Mouse (Mus musculus): ENCODE data around the gene Asb15.

Asb15 gene

DNA sequence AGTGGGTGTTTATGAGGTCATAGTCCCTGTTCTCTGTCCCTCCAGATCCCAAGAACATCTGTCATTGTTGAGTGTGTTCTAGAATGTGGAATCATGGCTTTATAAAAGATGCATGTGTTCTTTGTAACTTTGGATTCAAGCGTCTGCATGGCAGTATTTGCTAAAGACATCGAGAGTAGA lies at the start of gene Asb15:
TSS of gene Asb15 (plus strand) at position 81 of the 180 bp plus-strand sequence.
- in situ Hi-C loops (cut with MboI, MseI): no loop called here

DNA sequence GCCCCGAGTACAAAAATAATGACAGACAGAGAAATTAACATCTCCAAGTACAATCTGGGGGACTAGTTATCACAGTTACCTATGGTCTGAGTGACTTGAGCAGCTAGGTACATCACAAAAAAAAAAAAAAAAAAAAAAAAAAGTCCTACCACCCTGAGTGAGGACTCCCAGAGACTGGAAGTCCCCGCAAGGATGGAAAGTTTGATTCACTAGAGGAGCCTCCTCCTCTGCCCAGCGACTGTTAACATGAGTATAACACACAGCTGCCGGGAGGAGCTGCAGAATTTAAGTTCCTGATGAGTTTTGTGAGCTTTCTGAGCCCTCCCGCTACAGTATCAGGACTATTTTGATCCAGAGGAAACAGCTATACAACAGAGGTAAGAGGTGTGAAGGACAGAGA lies 41.4 kb upstream of the Asb15 start:
- in situ Hi-C loops (cut with MboI, MseI): no loop called here

DNA sequence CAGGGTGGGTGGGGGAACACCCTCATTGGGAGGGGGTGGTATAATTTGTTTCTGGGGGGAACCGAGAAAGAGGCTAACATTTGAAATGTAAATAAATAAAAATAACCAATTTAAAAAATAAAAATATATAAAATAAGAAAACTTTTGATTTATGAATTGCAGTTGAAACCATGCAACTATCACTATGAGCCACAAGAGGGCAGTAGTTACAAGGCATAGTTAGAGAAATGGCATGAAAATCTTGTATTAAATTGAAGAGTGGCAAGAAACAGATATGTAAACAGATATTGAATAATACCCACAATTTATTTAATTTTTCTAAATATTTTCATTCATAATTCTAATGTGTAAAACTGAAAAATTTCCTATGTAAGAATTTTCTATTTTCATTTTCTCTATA lies 37.6 kb upstream of the Asb15 start:
- in situ Hi-C loops (cut with MboI, MseI): no loop called here

DNA sequence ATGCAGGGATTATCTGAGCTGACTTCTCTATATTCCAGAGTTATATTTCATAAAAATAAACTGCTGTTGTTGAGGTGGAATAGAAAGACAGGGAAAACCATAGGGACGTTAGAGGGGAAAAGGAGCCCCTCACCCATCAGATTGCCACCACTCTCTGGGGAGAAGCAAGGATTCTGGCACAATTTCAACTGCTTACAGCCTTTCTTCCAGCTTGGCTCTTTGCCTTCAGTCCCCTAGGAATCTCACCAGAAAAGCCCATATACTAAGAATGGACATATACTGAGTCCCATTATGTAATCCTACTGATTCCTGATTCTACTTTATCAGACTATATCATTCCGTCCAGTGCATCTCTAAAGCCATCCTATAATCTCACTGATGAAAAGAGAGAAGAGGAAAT lies 23.8 kb upstream of the Asb15 start:
- in situ Hi-C loops (cut with MboI, MseI): loop anchor here (25.0 kb wide), 1 partner anchor 1283 kb away; no protein-coding TSS in a partner anchor

DNA sequence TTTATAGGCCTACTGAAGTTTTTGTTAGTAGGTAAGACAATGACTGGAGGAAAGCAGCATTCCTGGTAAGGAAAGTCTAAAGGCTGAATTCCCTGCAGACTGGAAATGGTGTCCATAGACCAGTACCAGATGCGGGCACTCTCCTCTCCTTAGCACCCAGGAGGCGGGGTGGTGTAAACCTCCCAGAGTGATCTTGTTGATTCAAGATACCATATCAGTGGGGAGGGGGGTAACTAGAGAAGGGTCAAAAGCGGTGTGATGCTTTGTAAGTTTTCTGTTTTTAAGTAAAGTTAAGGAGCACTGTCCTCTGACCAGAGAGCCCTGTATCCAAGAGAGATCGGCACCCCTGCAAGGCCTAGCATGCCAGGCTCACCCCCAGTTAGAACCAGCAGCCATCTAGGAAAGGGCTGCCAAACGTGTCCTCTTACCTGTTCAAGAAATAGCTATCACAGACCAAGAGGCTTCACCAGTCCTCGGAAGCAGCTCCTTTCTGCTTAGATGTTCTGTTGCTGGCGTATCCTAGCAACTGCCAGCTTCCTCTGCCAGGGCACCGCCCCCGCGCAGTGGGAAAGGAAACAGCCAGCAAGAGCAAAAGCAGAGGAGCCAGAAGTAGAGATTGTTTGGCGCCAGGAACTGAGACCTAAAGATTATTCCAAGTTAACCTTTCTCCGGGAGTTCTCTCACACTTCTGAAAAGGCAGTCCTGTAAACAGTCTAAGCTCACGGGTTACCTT lies 13.2 kb upstream of the Asb15 start, which contains the start of gene Iqub:
TSS of gene Iqub (minus strand) at position 516 of the 733 bp plus-strand sequence.
- in situ Hi-C loops (cut with MboI, MseI): loop anchor here (25.0 kb wide), 1 partner anchor 1273 kb away; no protein-coding TSS in a partner anchor

DNA sequence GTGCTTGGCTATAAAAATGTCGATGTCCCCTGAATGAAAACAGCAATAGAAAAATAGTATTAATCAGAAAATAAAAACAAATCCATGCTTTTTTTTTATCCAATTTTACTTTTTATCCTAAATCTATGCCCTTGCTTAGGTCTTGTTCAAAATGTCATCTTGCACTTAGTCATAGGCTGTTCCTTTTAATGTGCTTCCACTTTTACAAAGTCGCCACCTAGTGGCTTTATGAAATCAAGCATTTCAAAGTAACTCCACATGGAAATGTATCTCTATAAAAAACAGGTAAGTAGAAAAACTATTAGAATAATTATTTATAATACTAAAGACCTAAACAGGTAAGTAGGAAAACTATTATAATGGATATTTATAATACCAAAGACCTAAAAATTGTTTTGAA lies 11.7 kb upstream of the Asb15 start:
- in situ Hi-C loops (cut with MboI, MseI): loop anchor here (25.0 kb wide), 1 partner anchor 1271 kb away; no protein-coding TSS in a partner anchor

DNA sequence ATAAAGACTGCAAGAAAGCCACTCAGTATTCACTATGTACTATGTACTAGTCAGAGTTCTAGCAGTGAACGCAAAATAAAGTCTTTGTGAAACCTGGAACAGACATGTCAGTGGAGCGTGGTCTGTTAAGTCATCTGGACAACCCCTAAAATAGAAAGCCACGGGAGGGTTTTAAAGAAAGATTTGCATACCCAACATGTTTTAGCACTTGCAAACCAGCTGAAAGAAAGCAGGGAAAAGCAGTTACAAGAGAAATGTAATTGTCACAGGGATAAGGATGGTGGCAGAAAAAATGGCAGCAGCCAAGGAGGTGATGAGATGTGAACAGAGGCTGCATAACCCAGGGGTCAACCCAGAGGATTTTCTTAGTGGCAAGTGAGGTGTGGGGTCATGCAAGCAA lies 2.2 kb upstream of the Asb15 start:
- in situ Hi-C loops (cut with MboI, MseI): no loop called here

DNA sequence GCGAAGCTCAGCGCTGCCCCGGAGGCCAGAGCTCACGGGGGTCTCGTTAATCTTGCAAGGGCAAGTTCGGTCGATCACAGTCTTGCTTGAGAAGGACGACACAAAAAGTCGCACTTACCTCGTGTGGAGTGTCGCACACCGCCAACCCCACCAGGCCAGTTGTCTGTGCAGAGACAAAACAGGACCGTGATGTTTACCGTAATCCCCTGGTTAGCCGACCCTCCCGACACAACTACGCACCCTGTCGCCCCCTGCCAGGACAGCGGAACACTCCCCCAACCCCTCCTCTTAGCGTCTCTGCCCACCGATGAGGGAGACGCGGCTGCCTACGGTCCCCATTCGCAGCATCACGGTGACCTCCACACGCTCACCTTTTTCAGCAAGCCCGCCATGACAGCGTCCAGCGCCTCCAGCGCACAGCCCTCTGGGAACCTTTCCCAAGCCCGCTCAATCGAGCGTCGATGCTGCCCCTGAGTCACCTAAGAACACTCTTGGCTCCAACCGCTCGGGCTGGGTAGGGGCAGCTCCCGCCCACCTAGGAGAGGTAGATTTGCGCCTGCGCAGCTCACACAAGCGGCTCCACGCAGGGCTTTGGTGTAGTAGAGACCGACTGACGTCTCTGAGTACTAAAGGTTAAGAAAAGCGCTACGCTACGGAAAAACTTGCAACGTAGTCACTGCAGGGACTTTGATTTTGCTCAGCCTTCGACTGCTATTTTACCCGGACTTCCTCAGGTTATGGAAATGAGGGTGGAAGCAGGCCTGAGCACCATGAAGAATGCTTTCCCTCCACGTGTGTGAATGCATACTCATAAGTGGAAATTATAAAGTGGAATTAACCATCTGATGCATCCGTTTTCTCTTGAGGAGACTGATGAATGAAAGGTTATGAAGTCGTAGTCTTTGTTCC lies 535 bp upstream of the Asb15 start, which contains the start of gene Ndufa5:
TSS of gene Ndufa5 (minus strand) at position 859 of the 909 bp plus-strand sequence.
- in situ Hi-C loops (cut with MboI, MseI): no loop called here

DNA sequence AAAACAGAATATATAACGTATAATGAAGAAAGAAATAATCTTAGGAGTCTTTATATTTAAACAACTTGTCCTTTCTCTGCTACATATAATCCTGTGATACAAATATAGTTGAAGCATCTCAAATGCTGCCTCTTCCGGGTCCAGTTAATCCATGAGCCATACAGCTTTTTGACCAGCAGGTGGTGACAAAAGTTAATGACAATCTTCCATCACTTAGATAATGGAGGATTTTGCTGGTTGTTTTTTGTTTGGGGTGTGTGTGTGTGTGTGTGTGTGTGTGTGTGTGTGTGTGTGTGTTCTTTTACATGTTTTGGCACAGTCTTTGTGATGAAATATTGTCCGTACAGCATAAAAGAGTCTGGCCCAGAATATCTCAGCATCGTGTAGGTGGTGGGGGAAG lies 2.2 kb downstream of the Asb15 start:
- in situ Hi-C loops (cut with MboI, MseI): loop anchor here (5.0 kb wide), 1 partner anchor 97 kb away; no protein-coding TSS in a partner anchor

DNA sequence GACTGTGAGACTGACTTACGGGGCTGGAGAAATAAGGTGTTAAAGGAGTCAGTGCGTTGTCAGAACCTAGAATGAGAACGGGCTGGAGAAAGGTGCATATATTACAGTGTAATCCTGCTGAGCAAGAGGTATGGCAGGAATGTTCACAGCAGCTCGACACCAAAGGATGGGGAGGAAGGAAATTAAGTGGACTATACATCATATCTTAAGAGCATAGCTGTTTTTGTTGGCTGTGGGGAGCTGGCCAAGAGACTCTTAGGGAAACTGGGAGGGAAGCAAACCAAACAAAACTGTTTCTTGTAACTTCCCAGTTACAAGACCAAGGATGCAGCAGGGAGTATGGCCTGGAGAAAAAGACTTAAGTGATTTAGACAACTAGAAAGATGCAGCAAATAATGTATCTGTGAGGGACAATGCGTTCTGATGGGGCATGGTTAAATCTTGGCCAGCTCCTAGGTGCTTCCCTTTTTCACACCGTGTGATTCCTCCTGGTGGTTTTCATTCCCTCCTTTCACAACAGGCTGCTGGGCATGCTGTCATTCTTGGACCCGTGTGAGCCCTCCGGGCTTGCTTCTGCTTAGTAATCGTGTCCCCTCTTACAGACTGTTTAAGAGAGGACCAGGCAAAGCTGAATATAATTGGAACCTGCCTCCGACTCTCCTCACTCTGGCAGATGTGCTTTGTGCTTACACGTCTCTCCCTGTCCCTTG lies 2.9 kb downstream of the Asb15 start:
- in situ Hi-C loops (cut with MboI, MseI): loop anchor here (5.0 kb wide), 1 partner anchor 96 kb away; no protein-coding TSS in a partner anchor

DNA sequence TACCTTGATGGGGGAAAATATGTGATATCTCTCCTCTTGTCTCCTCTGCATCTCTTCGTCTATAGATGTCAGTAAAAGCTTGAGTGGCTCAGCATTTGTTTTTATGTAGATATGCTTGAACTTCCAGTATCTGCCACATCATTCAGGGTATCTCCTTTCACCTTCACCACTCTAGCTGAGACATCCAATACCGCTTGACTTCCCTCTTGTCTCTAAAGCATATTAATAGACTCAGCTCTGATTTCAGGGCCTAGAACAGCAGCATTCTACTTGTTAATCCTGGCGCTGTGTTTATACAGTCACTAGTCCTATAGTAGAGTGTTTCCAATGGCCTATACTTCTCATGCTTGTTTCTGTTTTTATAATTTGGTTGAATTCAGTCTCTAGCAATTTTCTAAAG lies 4.9 kb downstream of the Asb15 start:
- in situ Hi-C loops (cut with MboI, MseI): loop anchor here (5.0 kb wide), 1 partner anchor 94 kb away; no protein-coding TSS in a partner anchor

DNA sequence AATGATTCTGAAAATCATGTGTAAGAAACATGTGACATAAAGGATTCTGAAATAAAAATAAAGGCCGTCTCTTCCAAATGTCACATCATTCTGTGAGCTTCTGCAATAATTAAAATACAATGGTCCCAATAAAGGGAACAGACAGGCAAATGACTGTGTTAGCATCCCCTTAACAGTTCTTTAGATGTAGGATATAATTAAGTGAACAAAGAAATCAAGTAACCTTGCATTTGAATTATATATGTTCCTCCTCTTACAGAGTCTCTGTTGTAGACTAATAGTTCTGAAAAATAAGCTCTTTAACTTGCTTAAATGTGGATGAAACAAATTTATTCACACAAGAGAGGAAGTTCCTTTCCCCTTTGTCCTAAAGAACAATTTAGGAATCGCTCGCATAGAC lies 10.5 kb downstream of the Asb15 start:
- in situ Hi-C loops (cut with MboI, MseI): no loop called here

DNA sequence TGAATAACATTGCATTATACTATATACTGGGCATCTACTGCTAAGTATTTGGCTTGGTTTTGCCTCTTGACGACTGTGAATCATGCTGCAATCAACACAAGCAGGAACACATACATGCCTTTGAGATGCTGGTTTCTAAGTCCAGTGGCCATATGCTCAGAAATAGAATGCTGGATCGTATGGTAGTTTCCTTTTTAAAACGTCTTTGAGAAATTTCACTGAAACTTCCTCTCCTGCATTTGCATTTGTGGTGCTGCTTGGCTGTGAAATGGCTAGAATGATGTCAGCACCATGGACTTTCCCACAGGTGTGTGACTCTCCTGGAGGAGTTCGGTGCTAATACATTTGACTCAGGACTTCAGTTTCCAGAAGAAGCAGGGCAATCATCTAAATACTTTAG lies 12.2 kb downstream of the Asb15 start:
- in situ Hi-C loops (cut with MboI, MseI): no loop called here

DNA sequence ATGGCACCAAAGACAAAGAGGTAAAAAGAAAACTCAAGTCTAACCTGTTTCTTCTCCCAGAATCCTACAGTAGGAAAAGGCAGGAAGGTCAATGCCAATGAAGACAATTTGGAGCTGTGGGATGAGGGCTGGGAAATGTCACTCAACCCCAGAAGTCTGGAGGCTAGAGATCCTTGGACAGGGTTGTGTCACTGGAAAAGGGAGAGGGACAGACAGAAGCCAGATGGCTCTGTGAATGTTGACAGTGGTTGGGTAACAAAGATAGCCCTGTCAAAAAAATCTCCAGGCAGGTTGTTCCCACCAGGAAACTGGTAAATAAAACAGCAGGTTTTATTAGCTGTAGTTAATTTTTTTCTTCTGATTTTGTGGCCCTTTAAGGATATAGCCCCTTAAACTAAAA lies 14.4 kb downstream of the Asb15 start:
- in situ Hi-C loops (cut with MboI, MseI): no loop called here

DNA sequence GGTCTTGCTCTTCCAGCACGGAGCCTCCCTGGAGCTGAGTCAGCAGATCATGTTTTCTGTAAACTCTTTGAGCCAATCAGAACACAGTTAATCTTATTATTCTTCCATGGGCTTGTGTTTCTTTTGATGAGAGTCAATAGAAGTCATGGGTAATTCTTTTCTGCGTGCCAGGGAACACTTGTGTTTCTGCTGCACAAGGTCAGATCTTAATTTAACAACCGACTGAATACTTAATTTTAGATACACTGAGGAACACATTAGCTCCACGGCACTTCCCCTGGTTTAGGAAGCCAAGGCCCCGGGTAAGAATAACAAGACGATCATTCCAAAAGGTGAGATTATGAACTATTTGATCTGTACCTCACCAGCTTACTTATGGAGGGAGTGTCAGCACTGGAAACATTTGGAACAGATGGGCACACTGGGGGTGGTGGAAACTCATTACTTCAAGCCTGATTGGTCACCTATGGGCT lies 15.2 kb downstream of the Asb15 start:
- in situ Hi-C loops (cut with MboI, MseI): no loop called here

DNA sequence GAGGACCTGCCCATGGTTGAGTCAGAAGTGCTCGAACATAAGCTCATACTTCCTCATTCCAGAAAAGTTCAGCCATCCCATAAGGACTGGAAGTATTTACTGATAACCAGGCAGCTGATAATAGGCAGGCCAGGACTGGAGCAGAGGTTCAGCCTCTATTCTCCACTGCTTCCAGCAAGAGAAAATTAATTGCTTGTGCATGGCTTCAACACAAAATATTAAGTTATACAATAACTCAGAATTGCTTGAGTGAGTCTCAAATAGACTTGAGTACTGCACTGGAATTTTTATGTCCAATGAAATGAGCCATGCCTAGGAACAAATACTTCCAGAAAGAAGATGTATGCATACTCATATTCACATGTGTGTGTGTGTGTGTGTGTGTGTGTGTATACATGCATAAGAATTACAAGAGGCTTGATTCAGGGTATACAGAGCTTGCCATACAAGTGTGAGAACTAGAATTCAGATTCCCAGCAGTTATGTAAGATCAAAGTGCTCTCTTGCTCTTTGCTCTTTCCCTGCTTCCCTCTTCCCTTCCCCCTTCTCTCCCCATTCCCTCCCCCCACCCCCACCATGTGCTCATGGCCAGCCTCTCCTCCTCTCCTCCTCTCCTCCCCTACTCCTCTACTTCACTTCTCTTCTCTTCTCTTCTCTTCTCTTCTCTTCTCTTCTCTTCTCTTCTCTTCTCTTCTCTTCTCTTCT lies 18.9 kb downstream of the Asb15 start:
- in situ Hi-C loops (cut with MboI, MseI): no loop called here

DNA sequence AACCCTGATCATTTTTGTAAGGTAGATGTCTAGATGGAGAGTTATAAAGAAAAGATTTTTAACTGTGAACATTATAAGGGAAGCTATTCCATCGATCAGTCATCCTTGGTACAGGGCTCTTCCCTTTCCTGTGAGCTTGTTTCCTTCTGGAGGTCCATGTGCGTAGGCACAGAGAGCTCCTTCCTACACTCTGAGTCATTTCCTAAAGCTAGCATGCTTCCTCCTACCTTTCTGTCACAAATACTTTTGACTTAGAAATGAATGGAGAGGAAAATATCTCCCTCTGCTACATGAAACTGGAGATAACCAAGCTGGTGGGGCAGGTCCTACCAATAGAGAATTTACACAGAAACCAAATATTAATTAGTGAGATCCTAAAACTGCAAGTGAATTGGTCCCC lies 21.9 kb downstream of the Asb15 start:
- in situ Hi-C loops (cut with MboI, MseI): no loop called here

DNA sequence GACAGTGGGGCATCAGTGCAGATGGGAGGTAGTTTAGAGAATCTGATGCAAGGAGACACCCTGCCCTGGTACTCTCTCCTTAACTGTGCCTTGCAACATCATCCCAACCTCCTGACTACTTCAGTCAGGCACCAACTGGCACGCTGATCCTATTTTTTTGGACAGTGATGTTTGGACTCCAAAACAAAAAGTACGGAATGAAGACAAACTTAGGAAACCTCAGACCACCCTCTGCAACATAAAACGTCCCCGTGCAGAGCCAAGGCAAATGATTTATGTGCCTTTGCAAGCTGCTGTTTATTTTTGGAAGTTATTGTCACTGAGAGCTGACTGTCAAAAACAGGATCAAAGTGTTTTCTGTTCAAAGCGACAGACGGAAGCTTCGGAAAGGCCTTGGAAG lies 24.1 kb downstream of the Asb15 start:
- in situ Hi-C loops (cut with MboI, MseI): no loop called here

DNA sequence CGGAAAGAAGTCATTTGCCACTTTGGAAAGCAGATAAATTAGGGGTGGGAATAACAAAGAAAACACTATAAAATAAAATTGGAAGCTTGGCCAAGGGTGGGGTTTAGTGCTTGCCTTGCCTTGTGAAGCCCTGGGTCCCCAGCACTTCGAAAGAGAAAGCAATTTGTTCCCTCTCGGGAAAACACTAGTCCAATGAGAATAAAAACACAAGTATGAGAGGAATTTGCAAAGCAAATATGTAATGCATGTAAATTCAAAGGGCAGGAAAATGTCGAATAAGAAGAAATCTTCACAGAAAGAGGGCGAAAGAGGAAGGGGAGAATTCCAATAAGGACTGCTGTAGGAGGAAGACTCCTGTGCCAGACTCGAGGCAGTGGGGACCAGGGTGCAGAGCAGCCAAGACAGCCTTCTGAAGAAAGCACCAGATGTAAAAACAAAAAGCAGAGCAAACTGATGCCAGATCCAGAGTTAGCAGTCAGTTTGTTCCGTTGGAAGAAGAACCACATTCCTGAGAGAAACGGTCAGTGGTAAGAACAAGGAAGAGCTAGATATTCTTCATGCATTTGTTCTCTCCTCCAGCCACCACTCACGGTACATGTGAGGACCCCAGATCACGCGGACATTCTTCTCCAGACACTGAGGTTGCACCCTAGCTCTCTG lies 26.6 kb downstream of the Asb15 start:
- in situ Hi-C loops (cut with MboI, MseI): no loop called here

DNA sequence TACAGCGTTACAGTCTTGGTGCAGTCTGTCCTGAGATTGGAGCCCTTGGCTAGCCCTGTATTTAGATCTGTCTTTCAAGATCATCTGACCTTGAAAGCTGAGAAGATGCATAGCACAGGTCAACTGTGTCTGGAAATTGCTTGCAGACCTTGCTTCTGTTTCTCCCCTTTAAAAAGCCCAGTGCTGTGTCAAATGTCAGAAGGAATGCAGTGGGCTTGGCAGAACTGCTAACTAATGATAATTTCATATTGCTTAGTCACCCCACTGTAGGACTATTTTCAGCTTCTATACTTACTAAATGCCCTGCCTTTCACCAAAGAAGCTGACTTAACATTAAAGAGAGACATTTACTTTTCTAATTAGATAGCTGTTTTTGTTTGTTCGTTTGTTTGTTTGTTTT lies 27.5 kb downstream of the Asb15 start:
- in situ Hi-C loops (cut with MboI, MseI): no loop called here

DNA sequence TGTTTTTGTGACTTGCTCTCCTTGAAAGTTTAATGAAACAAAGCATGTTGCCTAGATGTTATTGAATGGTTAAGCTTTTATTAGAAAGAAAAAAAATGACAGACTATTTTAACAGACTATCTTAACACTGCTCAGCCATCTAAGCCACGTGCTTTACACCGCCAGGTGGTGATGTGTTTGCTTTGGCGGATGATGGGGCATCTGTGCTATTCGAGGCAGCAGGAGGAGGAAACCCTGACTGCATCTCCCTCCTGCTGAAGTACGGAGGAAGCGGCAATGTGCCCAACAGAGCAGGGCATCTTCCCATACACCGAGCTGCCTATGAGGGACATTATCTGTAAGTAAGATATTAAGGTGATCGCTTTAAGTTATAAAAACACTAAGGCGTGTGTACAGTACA lies 36.1 kb downstream of the Asb15 start:
- in situ Hi-C loops (cut with MboI, MseI): no loop called here
